Mouse (Mus musculus): Measurements from ENCODE around the gene Scd4. TPM values are rescaled to one million over a fixed set of nuclear protein-coding genes. Genes with fewer than 3 reads are reported as not detected.

The Scd4 gene
- polyA plus RNA-seq, 1 experiment from 2014 or later, result not detected

GRCm38 (mm10) chr19:44379090-44379489 is 46.2 kb downstream of the Scd4 start:
- DNase-seq (ENCODE audit: low spot score), result no peak
- H3K36me3 ChIP-seq, result no peaks in the 10 kb centered on the region
- H3K27ac ChIP-seq, result no peak overlapping the region
- H3K27me3 ChIP-seq (ENCODE audit: insufficient read depth, poor library complexity, severe bottlenecking), result no peaks in the 10 kb centered on the region
- H3K4me3 ChIP-seq, result no peak overlapping the region
- H3K9me3 ChIP-seq, result no peaks in the 10 kb centered on the region
- peaks cover 16% of the 10 kb centered on the region for H3K4me1 ChIP-seq (replicated peaks)

- peaks cover 16% of the 10 kb centered on the region for H3K4me1 ChIP-seq (replicated peaks)
- no peak overlapping the region for H3K4me3 ChIP-seq
- H3K27me3 ChIP-seq (ENCODE audit: insufficient read depth, poor library complexity, severe bottlenecking), result no peaks in the 10 kb centered on the region
- H3K36me3 ChIP-seq, result no peaks in the 10 kb centered on the region
- no peak overlapping the region for H3K27ac ChIP-seq
- 94% methylated on average over 4 of the region's 4 CpGs for whole genome bisulfite sequencing
- no peaks in the 10 kb centered on the region for H3K9me3 ChIP-seq
- no peak for DNase-seq (ENCODE audit: low spot score)
These were observed 47.2 kb downstream of the Scd4 start for GRCm38 (mm10) chr19:44380065-44380464.

- 89% methylated on average over 12 of the region's 12 CpGs for WGBS
- Histone ChIP-seq H3K4me1 (replicated peaks) (peaks cover 9% of the 10 kb centered on the region), H3K4me3 (no peak overlapping the region), H3K27me3 (ENCODE audit: insufficient read depth, poor library complexity, severe bottlenecking) (no peaks in the 10 kb centered on the region), H3K27ac (no peak overlapping the region), H3K36me3 (no peaks in the 10 kb centered on the region), H3K9me3 (no peaks in the 10 kb centered on the region)
- DNase-seq (ENCODE audit: low spot score), result no peak
These were observed 49.9 kb downstream of the Scd4 start for GRCm38 (mm10) chr19:44382682-44383321.

- no peaks in the 10 kb centered on the region for H3K9me3 ChIP-seq
- DNase-seq (ENCODE audit: low spot score), result no peak
- no peaks in the 10 kb centered on the region for H3K27me3 ChIP-seq (ENCODE audit: insufficient read depth, poor library complexity, severe bottlenecking)
- no peaks in the 10 kb centered on the region for H3K36me3 ChIP-seq
- 82% methylated on average over 6 of the region's 6 CpGs for WGBS
- H3K27ac ChIP-seq, result no peak overlapping the region
- peaks cover 29% of the 10 kb centered on the region for H3K4me1 ChIP-seq (replicated peaks)
- H3K4me3 ChIP-seq, result no peak overlapping the region
These were observed 53.1 kb downstream of the Scd4 start for GRCm38 (mm10) chr19:44385887-44386498.

GRCm38 (mm10) chr19:44387089-44387671 is 54.3 kb downstream of the Scd4 start:
- no peak overlapping the region for H3K4me3 ChIP-seq
- H3K4me1 ChIP-seq (replicated peaks), result peaks cover 29% of the 10 kb centered on the region
- no peaks in the 10 kb centered on the region for H3K36me3 ChIP-seq
- no peaks in the 10 kb centered on the region for H3K9me3 ChIP-seq
- WGBS, result 94% methylated on average over 4 of the region's 4 CpGs
- H3K27ac ChIP-seq, result peak overlapping the region; percentile 93; the same call in 1 of the 2 replicates
- H3K27me3 ChIP-seq (ENCODE audit: insufficient read depth, poor library complexity, severe bottlenecking), result no peaks in the 10 kb centered on the region
- DNase-seq (ENCODE audit: low spot score), result no peak

- peak overlapping the region; percentile 93 for H3K27ac ChIP-seq
- H3K36me3 ChIP-seq, result no peaks in the 10 kb centered on the region
- 32% methylated on average over 19 of the region's 19 CpGs for WGBS
- H3K9me3 ChIP-seq, result no peaks in the 10 kb centered on the region
- DNase-seq (ENCODE audit: low spot score), result no peak
- no peaks in the 10 kb centered on the region for H3K27me3 ChIP-seq (ENCODE audit: insufficient read depth, poor library complexity, severe bottlenecking)
- peaks cover 29% of the 10 kb centered on the region for H3K4me1 ChIP-seq (replicated peaks)
- H3K4me3 ChIP-seq, result peak overlapping the region; percentile 66
These were observed 55.0 kb downstream of the Scd4 start for GRCm38 (mm10) chr19:44387746-44388474.

- WGBS, result 5% methylated on average over 41 of the region's 41 CpGs
- DNase-seq (ENCODE audit: low spot score), result peak; percentile 95
- no peaks in the 10 kb centered on the region for H3K27me3 ChIP-seq (ENCODE audit: insufficient read depth, poor library complexity, severe bottlenecking)
- H3K36me3 ChIP-seq, result no peaks in the 10 kb centered on the region
- no peaks in the 10 kb centered on the region for H3K9me3 ChIP-seq
- H3K27ac ChIP-seq, result peak overlapping the region; percentile 93
- H3K4me3 ChIP-seq, result peak overlapping the region; percentile 66
- peaks cover 29% of the 10 kb centered on the region for H3K4me1 ChIP-seq (replicated peaks)
These were observed 55.9 kb downstream of the Scd4 start for GRCm38 (mm10) chr19:44388475-44389428.

- whole genome bisulfite sequencing, result 28% methylated on average over 1 of the region's 1 CpGs
- Histone ChIP-seq H3K36me3 (peaks cover under 1% of the 10 kb centered on the region; the same call in 1 of the 2 replicates), H3K9me3 (no peaks in the 10 kb centered on the region), H3K27ac (peak overlapping the region; percentile 93), H3K4me3 (no peak overlapping the region), H3K27me3 (ENCODE audit: insufficient read depth, poor library complexity, severe bottlenecking) (no peaks in the 10 kb centered on the region), H3K4me1 (replicated peaks) (peaks cover 29% of the 10 kb centered on the region)
- peak; percentile 13 for DNase-seq (ENCODE audit: low spot score)
These were observed 56.6 kb downstream of the Scd4 start for GRCm38 (mm10) chr19:44389507-44389906.

GRCm38 (mm10) chr19:44391856-44392255 is 59.0 kb downstream of the Scd4 start:
- Histone ChIP-seq H3K4me1 (replicated peaks) (peaks cover 29% of the 10 kb centered on the region), H3K4me3 (no peak overlapping the region), H3K9me3 (no peaks in the 10 kb centered on the region), H3K36me3 (peaks cover 24% of the 10 kb centered on the region), H3K27ac (no peak overlapping the region), H3K27me3 (ENCODE audit: insufficient read depth, poor library complexity, severe bottlenecking) (no peaks in the 10 kb centered on the region)
- 97% methylated on average over 4 of the region's 4 CpGs for WGBS
- no peak for DNase-seq (ENCODE audit: low spot score)

GRCm38 (mm10) chr19:44392339-44393009 is 59.6 kb downstream of the Scd4 start:
- no peak overlapping the region for H3K27ac ChIP-seq
- no peaks in the 10 kb centered on the region for H3K9me3 ChIP-seq
- H3K27me3 ChIP-seq (ENCODE audit: insufficient read depth, poor library complexity, severe bottlenecking), result no peaks in the 10 kb centered on the region
- peaks cover 30% of the 10 kb centered on the region for H3K36me3 ChIP-seq
- DNase-seq (ENCODE audit: low spot score), result no peak
- peaks cover 27% of the 10 kb centered on the region for H3K4me1 ChIP-seq (replicated peaks)
- no peak overlapping the region for H3K4me3 ChIP-seq
- 87% methylated on average over 5 of the region's 5 CpGs for WGBS

- H3K27me3 ChIP-seq (ENCODE audit: insufficient read depth, poor library complexity, severe bottlenecking), result no peaks in the 10 kb centered on the region
- H3K36me3 ChIP-seq, result peaks cover 46% of the 10 kb centered on the region
- no peak overlapping the region for H3K4me3 ChIP-seq
- H3K9me3 ChIP-seq, result no peaks in the 10 kb centered on the region
- no peak overlapping the region for H3K27ac ChIP-seq
- peaks cover 12% of the 10 kb centered on the region for H3K4me1 ChIP-seq (replicated peaks)
- no peak for DNase-seq (ENCODE audit: low spot score)
- 78% methylated on average over 5 of the region's 5 CpGs for WGBS
These were observed 61.1 kb downstream of the Scd4 start for GRCm38 (mm10) chr19:44393962-44394422.

Data from hindbrain, embryonic 10.5 days (tissue).